Mouse (Mus musculus) myocyte (in vitro differentiated cells): ENCODE results near the gene Ppp1r16b. TPM values are rescaled to one million over a fixed set of nuclear protein-coding genes. Genes with fewer than 3 reads are reported as not detected.

Experiments used
- H3K27me3 ChIP-seq: one replicate; pipeline ENCODE4 v1.6.1; 2011; ENCODE audit not compliant: control insufficient read depth, insufficient read depth, insufficient read length
- H3K36me3 ChIP-seq: one replicate; pipeline ENCODE4 v1.6.1; 2011; ENCODE audit not compliant: control insufficient read depth, insufficient read depth
- H3K4me2 ChIP-seq: one replicate; pipeline ENCODE4 v1.6.1; 2011; ENCODE audit warnings: low read depth, control low read depth
- H3K4me3 ChIP-seq: one replicate; pipeline ENCODE4 v1.5.1; 2011; ENCODE audit warnings: mild to moderate bottlenecking, control low read depth, moderate library complexity
- H3K79me2 ChIP-seq: one replicate; pipeline ENCODE4 v1.6.1; 2011; ENCODE audit not compliant: control insufficient read depth, insufficient read depth
- H3ac ChIP-seq: one replicate; pipeline ENCODE4 v1.6.1; 2011; ENCODE audit not compliant: control insufficient read depth, insufficient read length
- CEBPB ChIP-seq: IDR thresholded peaks from 2 replicates; pipeline ENCODE4 v1.6.1; 2011; ENCODE audit warnings: mild to moderate bottlenecking, moderate library complexity; ENCODE audit not compliant: poor library complexity, insufficient read depth, severe bottlenecking
- E2F4 ChIP-seq: IDR thresholded peaks from one replicate; pipeline ENCODE4 v1.6.1; 2011; ENCODE audit warnings: mild to moderate bottlenecking, control low read depth, moderate library complexity; ENCODE audit not compliant: insufficient read depth
- MAX ChIP-seq: IDR thresholded peaks from one replicate; pipeline ENCODE4 v1.6.1; 2011; ENCODE audit warnings: low read depth, mild to moderate bottlenecking, control low read depth
- MYOD1 ChIP-seq, 3 experiments: IDR thresholded peaks; one replicate each; pipeline ENCODE4 v1.6.1; 2011; ENCODE audit warnings: control low read depth in 2 of 3, low read depth in 2 of 3, mild to moderate bottlenecking in 2 of 3, moderate library complexity in 1 of 3; ENCODE audit not compliant: insufficient read length in 2 of 3, control insufficient read depth in 1 of 3
- MYOG ChIP-seq, 3 experiments: IDR thresholded peaks; one replicate each; pipeline ENCODE4 v1.6.1; 2011; ENCODE audit warnings: control low read depth in 2 of 3, low read depth in 2 of 3, mild to moderate bottlenecking in 2 of 3; ENCODE audit not compliant: insufficient read length in 2 of 3, control insufficient read depth in 1 of 3, insufficient read depth in 1 of 3
- POLR2A ChIP-seq: IDR thresholded peaks from one replicate; pipeline ENCODE4 v1.6.1; 2011; ENCODE audit warnings: low read depth, mild to moderate bottlenecking, control low read depth, moderate library complexity; ENCODE audit not compliant: insufficient read length
- POLR2AphosphoS2 ChIP-seq: IDR thresholded peaks from one replicate; pipeline ENCODE4 v1.6.1; 2011; ENCODE audit warnings: low read depth, control low read depth; ENCODE audit not compliant: insufficient read length
- REST ChIP-seq: IDR thresholded peaks from one replicate; pipeline ENCODE4 v1.6.1; 2011; ENCODE audit warnings: mild to moderate bottlenecking, control low read depth, moderate library complexity; ENCODE audit not compliant: insufficient read depth, insufficient read length
- SRF ChIP-seq: IDR thresholded peaks from one replicate; pipeline ENCODE4 v1.6.1; 2011; ENCODE audit warnings: low read depth; ENCODE audit not compliant: control insufficient read depth, insufficient read length
- TCF12 ChIP-seq: IDR thresholded peaks from one replicate; pipeline ENCODE4 v1.6.1; 2011; ENCODE audit warnings: mild to moderate bottlenecking, control low read depth; ENCODE audit not compliant: poor library complexity, insufficient read depth, severe bottlenecking
- TCF3 ChIP-seq: IDR thresholded peaks from one replicate; pipeline ENCODE4 v1.6.1; 2011; ENCODE audit warnings: low read depth, control low read depth; ENCODE audit not compliant: insufficient read length
- USF1 ChIP-seq: IDR thresholded peaks from one replicate; pipeline ENCODE4 v1.6.1; 2011; ENCODE audit warnings: low read depth, mild to moderate bottlenecking, control low read depth, moderate library complexity
- polyA plus RNA-seq: library from polyadenylated mRNA; unstranded; fragments of >200 nt; fragmentation: generic; extraction: Trizol; gene quantifications from one replicate; pipeline ENCODE4 v1.2.1, GENCODE M21; 2012; ENCODE audit warnings: missing spikeins

The Ppp1r16b gene
- polyA plus RNA-seq, 1 experiment = 0.05 TPM

GRCm38 (mm10) chr2:158669199-158670195 is 4.3 kb downstream of the Ppp1r16b start:
- no peak overlapping the region for H3K4me3 ChIP-seq
- H3K79me2 ChIP-seq = no peaks in the 10 kb centered on the region
- no peak overlapping the region for H3K4me2 ChIP-seq
- H3K27me3 ChIP-seq = peaks cover 66% of the 10 kb centered on the region
- TF ChIP-seq TCF12 (no peak), E2F4 (no peak), USF1 (no peak), MAX (no peak), CEBPB (no peak), MYOG (IDR thresholded peaks at IDR 0.05; ENCODE audit: control insufficient read depth in 1 of 3, insufficient read depth in 1 of 3, insufficient read length in 2 of 3, low read depth in 2 of 3) (no peak), TCF3 (no peak), SRF (no peak), REST (no peak), MYOD1 (IDR thresholded peaks at IDR 0.05; ENCODE audit: control insufficient read depth in 1 of 3, insufficient read length in 2 of 3, low read depth in 2 of 3) (no peak), POLR2AphosphoS2 (no peak), POLR2A (no peak)
- no peak overlapping the region for H3ac ChIP-seq
- H3K36me3 ChIP-seq = no peaks in the 10 kb centered on the region

GRCm38 (mm10) chr2:158670571-158670970 is 5.4 kb downstream of the Ppp1r16b start:
- TF ChIP-seq USF1 = no peak
- no peak for TF ChIP-seq MYOD1 (IDR thresholded peaks at IDR 0.05; ENCODE audit: control insufficient read depth in 1 of 3, insufficient read length in 2 of 3, low read depth in 2 of 3)
- no peak for TF ChIP-seq E2F4
- TF ChIP-seq MAX = no peak
- TF ChIP-seq POLR2AphosphoS2 = no peak
- TF ChIP-seq TCF12 = no peak
- TF ChIP-seq REST = no peak
- TF ChIP-seq MYOG (IDR thresholded peaks at IDR 0.05; ENCODE audit: control insufficient read depth in 1 of 3, insufficient read depth in 1 of 3, insufficient read length in 2 of 3, low read depth in 2 of 3) = no peak
- no peak for TF ChIP-seq TCF3
- no peak for TF ChIP-seq CEBPB
- H3K79me2 ChIP-seq = no peaks in the 10 kb centered on the region
- H3K27me3 ChIP-seq = peaks cover 66% of the 10 kb centered on the region
- H3K4me2 ChIP-seq = no peak overlapping the region
- no peaks in the 10 kb centered on the region for H3K36me3 ChIP-seq
- H3ac ChIP-seq = no peak overlapping the region
- no peak overlapping the region for H3K4me3 ChIP-seq

- Histone ChIP-seq H3K27me3 (peaks cover 53% of the 10 kb centered on the region), H3K4me2 (no peak overlapping the region), H3K79me2 (no peaks in the 10 kb centered on the region), H3K4me3 (no peak overlapping the region), H3K36me3 (no peaks in the 10 kb centered on the region), H3ac (no peak overlapping the region)
- TF ChIP-seq MYOD1 (IDR thresholded peaks at IDR 0.05; ENCODE audit: control insufficient read depth in 1 of 3, insufficient read length in 2 of 3, low read depth in 2 of 3) = no peak
- no peak for TF ChIP-seq TCF12
- no peak for TF ChIP-seq E2F4
- TF ChIP-seq REST = no peak
- no peak for TF ChIP-seq MAX
- TF ChIP-seq SRF = no peak
- no peak for TF ChIP-seq MYOG (IDR thresholded peaks at IDR 0.05; ENCODE audit: control insufficient read depth in 1 of 3, insufficient read depth in 1 of 3, insufficient read length in 2 of 3, low read depth in 2 of 3)
- TF ChIP-seq USF1 = no peak
- TF ChIP-seq POLR2A = no peak
- TF ChIP-seq TCF3 = no peak
- no peak for TF ChIP-seq POLR2AphosphoS2
- no peak for TF ChIP-seq CEBPB
Observed at GRCm38 (mm10) chr2:158672829-158673228, 7.6 kb downstream of the Ppp1r16b start.

- H3K4me3 ChIP-seq = no peak overlapping the region
- H3K36me3 ChIP-seq = no peaks in the 10 kb centered on the region
- no peaks in the 10 kb centered on the region for H3K79me2 ChIP-seq
- TF ChIP-seq USF1 = no peak
- TF ChIP-seq E2F4 = no peak
- TF ChIP-seq MYOG (IDR thresholded peaks at IDR 0.05; ENCODE audit: control insufficient read depth in 1 of 3, insufficient read depth in 1 of 3, insufficient read length in 2 of 3, low read depth in 2 of 3) = no peak
- TF ChIP-seq TCF12 = no peak
- no peak for TF ChIP-seq MAX
- TF ChIP-seq POLR2A = no peak
- no peak for TF ChIP-seq TCF3
- TF ChIP-seq REST = no peak
- TF ChIP-seq POLR2AphosphoS2 = no peak
- no peak for TF ChIP-seq SRF
- H3K4me2 ChIP-seq = no peak overlapping the region
- H3ac ChIP-seq = no peak overlapping the region
- peaks cover 46% of the 10 kb centered on the region for H3K27me3 ChIP-seq
Observed at GRCm38 (mm10) chr2:158673493-158673892, 8.3 kb downstream of the Ppp1r16b start.
